ENCODE assay signal across 8 mouse cellular contexts in the genomic region with DNA sequence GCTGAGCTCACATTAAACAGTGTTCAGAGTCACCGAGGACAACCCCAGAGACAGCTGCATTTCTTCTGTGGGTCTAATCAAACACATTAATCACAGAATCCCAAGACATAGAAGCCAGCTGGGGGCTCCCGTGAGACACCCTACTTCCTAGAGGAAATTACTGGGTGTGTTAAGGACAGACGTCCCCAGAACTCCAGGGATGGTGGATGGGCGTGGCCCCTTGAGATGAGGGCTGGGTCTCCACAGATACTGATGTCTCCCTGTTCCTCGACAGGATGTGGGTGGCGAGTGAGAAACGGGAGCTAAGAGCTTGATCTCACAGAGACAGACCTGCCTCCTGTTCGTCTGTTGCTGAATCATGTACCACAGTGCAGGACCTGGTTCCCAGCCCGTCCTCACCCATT. TPM values are rescaled to one million over a fixed set of nuclear protein-coding genes. Genes with fewer than 3 reads are reported as not detected.
DNase-seq lines count a peak whose midpoint lies in the region.

No protein-coding gene starts in this region.

- H3K9me3 ChIP-seq in forebrain, embryonic 10.5 days = no peaks in the 10 kb centered on the region
- H3K9me3 ChIP-seq in midbrain, embryonic 10.5 days (replicated peaks) = no peaks in the 10 kb centered on the region

- peaks cover 28% of the 10 kb centered on the region for H3K4me1 ChIP-seq in forebrain, embryonic 10.5 days
- H3K4me1 ChIP-seq in midbrain, embryonic 10.5 days = peaks cover 27% of the 10 kb centered on the region

- intact Hi-C loops in heart, postnatal 25 days (cut with DNase I) = no loop called here

- H3K36me3 ChIP-seq in forebrain, embryonic 10.5 days (replicated peaks) = no peaks in the 10 kb centered on the region
- no peaks in the 10 kb centered on the region for H3K36me3 ChIP-seq in midbrain, embryonic 10.5 days

- peak overlapping the region; percentile 49 for H3K4me3 ChIP-seq in forebrain, embryonic 10.5 days
- peak overlapping the region; percentile 49 for H3K4me3 ChIP-seq in midbrain, embryonic 10.5 days

- DNase-seq in left cerebral cortex, adult 18-20 months (ENCODE audit: low spot score in 2 of 2) = peak; percentile 42 to 50
- no peak for DNase-seq in left cerebral cortex, adult 11 months (ENCODE audit: low spot score)
- DNase-seq in forebrain, embryonic 10.5 days (ENCODE audit: extremely low spot score, low spot score) = no peak
- peak; percentile 51 for DNase-seq in heart, postnatal 25 days (ENCODE audit: low spot score)
- DNase-seq in kidney, postnatal 36 days = peak; percentile 59 to 67
- no peak for DNase-seq in midbrain, embryonic 10.5 days (ENCODE audit: low spot score)
- peak; percentile 42 for DNase-seq in thymus, postnatal 25 days
- no peak for DNase-seq in adrenal gland, postnatal 36 days

- WGBS in forebrain, embryonic 10.5 days = 6% methylated on average over 9 of the region's 9 CpGs
- 8% methylated on average over 9 of the region's 9 CpGs for WGBS in midbrain, embryonic 10.5 days

- H3K27me3 ChIP-seq in forebrain, embryonic 10.5 days (ENCODE audit: poor library complexity, severe bottlenecking) = peaks cover 84% of the 10 kb centered on the region
- peaks cover 83% of the 10 kb centered on the region for H3K27me3 ChIP-seq in midbrain, embryonic 10.5 days (ENCODE audit: low read depth, poor library complexity, severe bottlenecking)

- no peak overlapping the region for H3K27ac ChIP-seq in forebrain, embryonic 10.5 days
- no peak overlapping the region for H3K27ac ChIP-seq in midbrain, embryonic 10.5 days (replicated peaks)

RNA-seq across cellular contexts. Expression of a gene that starts 17.7 kb away (rescaled TPM):
- 1 to 10 TPM; 8.0 to 8.5 TPM for total RNA-seq in left cerebral cortex, adult 18-20 months (2021)
- not detected in 2 replicates for polyA plus RNA-seq in forebrain, embryonic 10.5 days (2016; fragmentation: Nextera tagmentation; extraction: Ambion mirVana)
- not detected for total RNA-seq in heart, postnatal 25 days (2021)
- polyA plus RNA-seq in midbrain, embryonic 10.5 days (2016; fragmentation: Nextera tagmentation; extraction: Ambion mirVana) = not detected in 2 replicates
- total RNA-seq in adrenal gland, postnatal 36 days (2021) = not detected

RNA-seq across cellular contexts. Expression of a gene that starts 33.6 kb away (rescaled TPM):
- total RNA-seq in left cerebral cortex, adult 18-20 months (2021) = 10 to 100 TPM; 41.2 to 42.4 TPM
- 73.2 and 81.1 TPM in 2 replicates for polyA plus RNA-seq in forebrain, embryonic 10.5 days (2016; fragmentation: Nextera tagmentation; extraction: Ambion mirVana)
- total RNA-seq in heart, postnatal 25 days (2021) = 10 to 100 TPM; 20.1 to 21.8 TPM
- polyA plus RNA-seq in midbrain, embryonic 10.5 days (2016; fragmentation: Nextera tagmentation; extraction: Ambion mirVana) = 75.7 and 79.4 TPM in 2 replicates
- total RNA-seq in adrenal gland, postnatal 36 days (2021) = 10 to 100 TPM; 40.1 to 42.7 TPM

Comparison
In these comparisons a context has a peak if more than half of its experiments do, and no peak if none do; other contexts are left out.
1. DNase-seq: peak in left cerebral cortex, adult 18-20 months (2 of 2), heart, postnatal 25 days (single experiment), kidney, postnatal 36 days (2 of 2) and thymus, postnatal 25 days (single experiment); none in left cerebral cortex, adult 11 months (single experiment), forebrain, embryonic 10.5 days (single experiment), midbrain, embryonic 10.5 days (single experiment) and adrenal gland, postnatal 36 days (0 of 2).
2. RNA of a gene that starts 17.7 kb away (total RNA-seq): 8.0 to 8.5 TPM in left cerebral cortex, adult 18-20 months; not detected in adrenal gland, postnatal 36 days and not detected in heart, postnatal 25 days; every median in the first group is over 4 times any median in the second.